Mouse (Mus musculus): ENCODE measurements around the gene Mmd2. TPM values are rescaled to one million over a fixed set of nuclear protein-coding genes. Genes with fewer than 3 reads are reported as not detected.

Gene Mmd2
- total RNA-seq, 4 experiments from 2014 or later: 33.7 to 65.5 (median 38.5) TPM

DNA sequence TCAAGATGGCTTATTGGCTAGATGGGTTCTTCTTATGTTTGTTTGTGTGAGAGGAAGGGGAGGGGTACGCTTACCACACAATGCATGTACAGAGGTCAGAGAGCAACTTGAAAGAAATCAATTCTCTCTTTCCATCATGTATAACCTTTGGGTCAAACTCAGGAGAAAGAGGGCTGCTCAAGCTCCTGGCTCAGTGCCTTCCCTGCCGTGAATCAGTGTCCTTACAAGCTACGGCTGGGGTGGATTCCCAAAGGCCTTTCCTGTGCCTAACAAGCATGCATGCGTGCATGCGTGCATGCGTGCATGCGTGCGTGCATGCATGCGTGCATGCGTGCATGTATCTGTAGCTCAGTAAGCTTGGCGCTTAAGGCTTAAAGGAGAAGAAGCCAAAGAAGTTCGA lies 3.3 kb downstream of the Mmd2 start:
- no peak for DNase-seq

DNA sequence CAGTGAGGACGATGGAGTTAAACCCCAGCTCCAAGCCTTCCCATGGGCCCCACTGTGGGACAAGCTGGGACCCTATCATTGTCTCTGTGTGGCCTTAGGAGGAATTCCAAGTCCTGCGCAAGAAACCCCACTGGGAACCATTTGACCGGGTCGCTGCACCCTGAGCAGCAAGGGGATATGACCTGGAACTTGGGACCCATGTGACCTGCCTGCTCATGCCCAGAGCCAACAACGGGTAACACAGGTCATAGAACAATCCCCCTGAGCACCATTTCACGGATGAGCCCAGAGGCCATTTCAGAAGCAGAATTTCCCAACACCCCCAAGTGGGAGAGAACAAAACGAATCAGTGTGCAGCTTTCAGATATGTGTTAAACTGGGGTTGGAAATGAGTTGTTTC lies 4.2 kb downstream of the Mmd2 start:
- no peak for DNase-seq

DNA sequence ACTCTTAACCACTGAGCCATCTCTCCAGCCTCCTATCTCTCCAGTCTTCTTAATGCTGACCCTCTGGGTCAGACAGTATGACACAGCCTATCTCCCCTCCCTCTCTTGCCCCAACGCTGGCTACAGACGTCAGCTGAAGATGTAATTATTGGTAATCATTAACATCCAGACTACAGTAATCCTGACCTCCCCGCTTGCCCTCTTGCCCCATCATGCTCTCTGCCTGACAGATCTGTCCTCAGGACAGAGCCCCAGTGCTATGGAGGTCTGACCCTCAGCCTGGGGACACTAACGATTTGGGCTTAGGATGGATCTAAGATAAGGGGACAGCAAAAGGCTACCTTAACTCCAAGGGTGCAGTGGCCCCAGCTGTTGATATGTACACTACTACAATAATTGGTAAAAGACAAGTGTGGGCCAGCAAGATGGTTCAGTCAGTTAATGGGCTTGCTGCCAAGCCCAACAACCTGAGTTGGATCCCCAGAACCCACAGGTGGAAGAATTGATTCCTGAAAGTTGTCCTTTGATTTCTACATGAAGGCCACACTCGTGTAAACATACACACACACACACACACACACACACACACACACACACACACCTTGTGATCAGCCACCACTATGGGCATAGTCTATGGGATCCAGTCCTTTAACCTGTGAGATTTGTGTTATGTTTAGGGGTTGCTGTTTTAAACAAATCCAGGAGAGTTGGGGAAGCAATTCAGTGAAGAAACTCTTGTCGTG lies 10.8 kb downstream of the Mmd2 start:
- no peak for DNase-seq

DNA sequence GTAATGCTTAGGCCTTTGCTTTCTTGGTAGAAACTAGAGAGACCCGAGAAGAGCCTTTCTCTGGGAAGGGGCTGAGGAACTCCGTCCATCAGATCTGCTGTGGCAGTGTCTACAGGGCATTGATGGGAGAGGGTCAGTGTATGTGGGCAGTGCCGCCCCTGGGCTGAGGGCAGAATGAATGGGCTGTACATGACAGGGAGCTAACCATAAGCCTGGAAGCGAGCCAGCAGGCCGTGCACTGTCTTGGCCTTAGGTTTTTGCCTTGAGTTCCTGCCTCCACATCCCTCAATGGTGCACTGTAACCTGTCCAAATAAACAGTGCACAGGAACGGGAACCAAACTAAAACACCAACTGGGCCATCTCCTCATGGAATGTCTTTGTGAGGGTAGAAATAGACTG lies 11.9 kb downstream of the Mmd2 start:
- no peak for DNase-seq

DNA sequence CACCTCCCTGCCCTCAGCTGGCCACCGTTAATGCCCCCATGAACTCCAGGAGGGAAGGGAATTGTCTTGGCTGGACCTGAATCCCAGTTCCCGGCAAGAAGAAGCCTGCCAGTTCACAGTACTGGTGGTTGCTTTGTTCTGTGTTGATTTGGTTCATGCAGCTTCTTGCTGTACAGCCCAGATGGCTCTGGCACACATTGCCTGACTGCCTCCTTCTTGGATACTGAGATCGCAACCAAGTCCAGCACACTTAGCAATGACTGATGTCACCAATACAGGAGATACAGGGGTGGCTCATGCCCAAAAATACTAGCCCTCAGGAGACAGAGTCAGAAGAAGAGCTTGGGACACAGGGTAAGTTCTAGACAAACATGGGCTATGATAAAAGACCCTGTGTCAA lies 12.9 kb downstream of the Mmd2 start:
- no peak for DNase-seq

DNA sequence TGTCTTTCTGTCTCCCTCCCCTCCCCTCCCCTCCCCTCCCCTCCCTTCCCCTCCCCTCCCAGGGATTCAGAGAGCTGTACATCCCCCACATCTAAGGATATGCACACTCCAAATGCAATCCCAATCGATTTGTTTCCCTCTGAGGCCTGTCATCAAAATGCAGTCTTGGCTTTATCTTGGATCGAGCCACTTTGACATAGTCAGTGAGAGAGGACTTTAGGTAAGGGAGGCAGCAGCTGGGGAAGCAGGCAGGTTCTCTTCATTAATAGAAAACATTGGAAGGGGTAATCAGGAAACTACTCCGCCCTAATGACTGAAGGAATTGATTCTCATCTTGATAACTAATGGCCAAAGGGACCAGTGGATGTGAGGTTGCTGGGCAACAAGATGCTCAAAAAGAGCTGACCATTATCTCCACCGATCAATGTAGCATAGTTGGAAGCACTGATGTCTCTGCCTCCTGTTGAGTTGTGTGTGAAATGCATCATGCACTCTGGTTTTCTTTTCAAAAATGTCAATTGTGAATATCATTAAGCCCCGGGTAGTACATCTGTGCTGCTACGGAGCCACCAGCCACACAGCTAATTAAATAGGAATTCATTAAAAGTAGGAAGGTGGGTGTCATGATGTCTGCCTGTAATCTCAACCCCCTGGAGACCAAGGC lies 17.5 kb downstream of the Mmd2 start:
- DNase-seq: no peak

DNA sequence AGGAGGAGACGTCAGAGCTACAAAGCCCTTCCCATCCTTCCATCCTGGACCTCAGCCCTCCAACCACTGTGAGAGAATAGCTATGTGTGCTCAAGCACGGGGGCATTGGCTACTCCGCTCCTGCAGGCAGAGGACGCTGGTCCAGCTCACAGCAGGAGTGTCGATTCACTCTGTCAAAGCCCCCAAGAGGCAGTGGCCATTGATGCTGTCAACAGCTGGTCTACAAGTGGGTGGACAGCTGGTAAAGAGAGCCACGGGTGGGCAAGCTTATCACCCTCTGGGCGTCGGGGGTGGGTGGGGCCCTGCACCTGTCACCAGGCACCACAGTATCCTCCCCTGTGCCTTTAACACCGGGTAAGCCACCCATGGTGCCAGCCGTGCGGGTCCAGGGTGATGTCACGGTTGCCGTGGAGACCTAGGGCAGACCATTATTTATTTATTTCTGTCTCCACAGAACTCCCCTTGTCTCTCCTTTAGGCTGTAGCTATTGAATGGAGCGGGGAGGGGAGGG lies 24.9 kb downstream of the Mmd2 start:
- DNase-seq: no peak

DNA sequence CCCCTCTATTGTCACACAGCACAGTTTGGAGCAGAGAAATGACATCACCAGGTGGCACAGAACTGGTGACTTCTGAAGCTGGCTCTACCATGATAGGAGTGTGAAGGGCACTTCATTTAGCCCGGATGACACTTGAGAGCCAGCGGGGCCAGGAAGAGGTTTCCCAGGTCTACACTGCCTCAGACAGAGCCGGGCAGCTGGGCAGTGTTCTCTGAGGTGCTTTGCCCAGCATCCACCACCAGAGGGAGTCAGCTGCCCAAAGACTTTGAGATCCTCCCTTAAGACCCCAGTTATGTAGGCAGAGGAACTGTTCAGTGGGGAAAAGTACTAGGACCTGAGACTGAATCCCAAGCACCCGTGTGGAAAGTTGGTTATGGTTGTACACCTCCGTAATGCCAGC lies 27.1 kb downstream of the Mmd2 start:
- DNase-seq: no peak

DNA sequence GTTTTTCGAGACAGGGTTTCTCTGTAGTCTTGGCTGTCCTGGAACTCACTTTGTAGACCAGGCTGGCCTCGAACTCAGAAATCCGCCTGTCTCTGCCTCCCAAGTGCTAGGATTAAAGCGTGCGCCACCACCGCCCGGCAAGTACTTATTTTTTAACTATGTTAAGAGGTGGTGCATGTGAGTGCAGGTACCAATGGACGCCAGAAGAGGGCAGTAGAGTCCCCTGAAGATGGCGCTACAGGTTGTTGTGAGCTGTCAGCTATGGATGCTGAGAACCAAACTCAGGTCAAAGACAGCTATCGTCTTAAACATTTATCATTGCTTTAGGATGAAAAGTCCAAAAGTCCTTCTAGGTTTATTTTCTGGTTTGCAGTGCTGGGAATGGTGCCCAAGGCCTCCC lies 30.4 kb downstream of the Mmd2 start:
- no peak for DNase-seq

DNA sequence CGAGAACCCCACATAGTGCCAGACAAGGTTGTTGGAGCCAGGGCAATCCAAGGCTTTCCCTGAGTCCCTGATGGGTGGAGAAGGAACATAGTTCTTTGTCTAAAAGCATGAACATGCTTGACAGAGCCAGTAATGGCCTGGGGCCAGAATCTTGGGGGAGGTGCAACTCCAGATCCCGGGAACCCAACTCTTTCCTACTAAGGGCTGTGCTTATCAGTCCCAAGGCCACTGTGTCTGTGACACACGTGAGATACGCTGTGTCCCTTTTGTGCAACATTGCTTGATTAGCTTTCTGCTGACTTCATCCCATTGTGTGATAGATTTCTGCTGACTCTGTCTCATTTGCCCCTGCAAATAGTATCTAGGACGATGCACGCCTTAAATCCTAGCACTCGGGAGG lies 31.8 kb downstream of the Mmd2 start:
- DNase-seq: peak; percentile 83

DNA sequence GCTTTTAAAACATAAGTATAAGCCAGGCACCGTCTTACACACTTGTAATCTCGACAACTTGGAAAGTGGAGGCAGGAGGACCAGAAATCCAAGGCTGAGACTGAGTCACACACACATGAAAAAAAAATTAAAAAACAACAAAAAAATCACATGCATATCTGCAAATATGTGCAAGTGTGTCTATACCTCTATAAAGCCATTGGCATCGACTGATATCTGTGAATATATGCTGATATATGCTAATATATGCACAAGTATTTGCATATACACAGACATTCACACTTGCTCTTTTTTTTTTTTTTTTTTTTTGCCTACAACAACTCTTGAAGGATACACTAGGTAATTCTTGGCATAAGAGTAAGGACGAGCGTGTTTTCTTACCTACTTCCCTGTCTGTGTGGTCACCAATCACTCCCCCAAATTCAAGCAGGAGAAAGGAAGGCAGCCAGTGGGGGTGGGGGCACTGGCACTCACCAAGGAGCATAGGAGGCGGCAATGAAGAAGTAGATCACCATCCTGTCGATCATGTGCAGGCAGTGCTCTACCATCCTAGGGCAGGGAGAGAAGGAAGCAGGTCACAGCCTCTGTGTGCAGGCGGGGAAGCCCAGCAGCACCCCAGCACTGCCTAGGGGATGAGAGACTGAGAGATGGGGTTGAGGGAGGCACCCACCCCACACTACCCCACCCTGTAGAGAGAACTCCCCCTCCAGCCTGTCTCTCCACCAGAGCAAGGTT lies 34.1 kb downstream of the Mmd2 start:
- DNase-seq: no peak

DNA sequence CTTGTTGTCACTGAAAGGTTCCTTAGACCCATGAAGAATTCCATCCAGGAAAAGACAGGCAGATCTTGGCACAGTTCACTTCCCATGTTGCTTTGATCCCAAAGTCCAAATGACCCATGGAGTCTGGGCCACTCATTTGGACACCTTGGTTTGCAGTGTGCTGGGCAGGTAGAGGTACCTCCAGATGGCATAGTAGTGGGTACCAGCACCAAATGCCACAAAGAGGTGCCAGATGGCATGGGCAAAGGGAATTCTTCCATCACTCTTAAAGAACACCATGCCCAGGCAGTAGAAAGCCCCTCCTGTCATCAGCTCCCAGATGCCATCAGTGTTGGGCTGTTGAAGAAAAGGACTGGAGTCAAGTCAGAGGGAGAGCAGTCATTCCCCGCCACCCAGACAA lies 44.0 kb downstream of the Mmd2 start:
- DNase-seq: no peak

DNA sequence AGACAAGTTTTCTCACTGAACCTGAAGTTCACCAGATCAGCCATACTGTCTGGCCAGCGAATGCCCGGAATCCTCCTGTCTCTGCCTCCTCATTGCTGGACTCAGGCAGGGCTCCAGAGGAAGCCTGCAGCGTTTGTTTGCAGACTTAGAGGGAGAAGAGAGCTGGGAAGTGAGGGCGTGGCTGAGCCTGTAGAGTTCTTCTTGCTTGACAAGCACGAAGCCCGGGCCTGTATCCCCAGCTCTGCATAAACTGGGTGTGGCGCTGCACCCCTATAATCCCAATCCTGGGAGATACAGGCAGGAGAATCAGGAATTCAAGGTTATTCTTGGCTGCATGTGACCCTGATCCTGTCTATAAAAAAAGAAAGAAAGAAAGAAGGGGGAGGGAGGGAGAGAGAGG lies 48.3 kb downstream of the Mmd2 start:
- DNase-seq: no peak

DNA sequence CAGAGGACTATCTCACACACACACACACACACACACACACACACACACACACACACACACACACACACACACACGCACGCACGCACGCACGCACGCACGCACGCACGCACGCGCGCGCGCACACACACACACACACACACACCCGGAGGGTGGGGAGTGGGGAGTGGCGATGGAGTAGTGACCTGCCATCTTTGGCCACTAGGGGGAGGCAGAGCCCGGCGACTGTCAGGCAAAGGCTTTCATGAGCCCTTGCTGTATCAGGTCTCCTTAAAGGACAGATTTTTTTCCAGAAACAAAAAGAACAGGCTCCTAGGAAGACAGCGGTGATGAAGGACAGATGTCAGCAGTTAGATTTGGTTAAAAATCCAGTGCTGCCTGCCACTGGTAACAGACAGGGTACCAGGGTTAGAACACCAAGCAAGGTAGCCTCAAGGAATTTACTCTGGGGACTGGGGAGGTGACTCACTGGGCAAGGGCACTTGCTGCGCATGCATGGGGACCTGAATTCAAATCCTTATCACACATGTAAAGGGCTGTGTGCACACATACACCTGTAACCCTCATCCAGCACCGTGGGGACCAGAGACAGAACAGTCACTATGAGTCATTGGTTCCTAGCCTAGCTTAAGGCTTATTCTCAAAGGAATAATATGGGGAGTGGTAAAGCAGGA lies 51.1 kb downstream of the Mmd2 start:
- peak; percentile 69 for DNase-seq

DNA sequence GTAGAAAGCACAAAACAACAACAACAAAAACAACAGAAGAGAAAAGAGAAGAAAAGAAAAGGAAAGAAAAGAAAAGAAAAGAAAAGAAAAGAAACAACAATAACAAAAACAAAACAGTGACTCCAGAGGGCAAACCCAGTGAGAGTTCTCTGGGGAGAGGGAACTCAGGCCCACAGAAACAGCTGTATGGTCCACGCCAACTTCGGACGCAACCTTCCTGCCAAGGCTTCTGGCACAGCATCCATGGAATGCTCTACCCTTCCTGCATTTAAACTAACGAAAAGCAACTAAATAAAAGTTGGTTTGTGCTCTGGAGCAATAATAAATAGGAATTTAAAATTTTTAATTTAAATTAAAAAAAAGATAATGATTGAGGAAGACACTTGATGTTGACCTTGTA lies 51.9 kb downstream of the Mmd2 start:
- no peak for DNase-seq

DNA sequence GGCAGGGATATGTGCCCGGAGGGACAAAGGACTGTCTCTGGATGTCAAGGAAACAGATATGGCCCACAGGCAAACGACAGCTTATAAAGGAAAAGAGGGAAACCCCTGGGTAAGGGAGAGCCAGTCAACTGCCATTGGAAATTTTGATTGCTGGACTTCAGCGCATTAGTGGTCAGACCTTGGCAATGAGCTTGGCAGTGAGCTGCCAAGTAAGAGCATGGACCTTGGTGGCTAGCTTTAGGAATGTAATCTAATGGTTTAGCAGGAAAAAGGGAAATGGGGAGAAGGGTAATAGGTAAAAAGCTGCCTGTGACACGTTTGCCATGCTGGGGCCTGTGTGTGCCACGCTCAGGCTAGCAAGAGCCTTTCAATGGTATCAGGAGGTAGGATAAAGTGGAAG lies 52.7 kb downstream of the Mmd2 start:
- peak; percentile 54 for DNase-seq

DNA sequence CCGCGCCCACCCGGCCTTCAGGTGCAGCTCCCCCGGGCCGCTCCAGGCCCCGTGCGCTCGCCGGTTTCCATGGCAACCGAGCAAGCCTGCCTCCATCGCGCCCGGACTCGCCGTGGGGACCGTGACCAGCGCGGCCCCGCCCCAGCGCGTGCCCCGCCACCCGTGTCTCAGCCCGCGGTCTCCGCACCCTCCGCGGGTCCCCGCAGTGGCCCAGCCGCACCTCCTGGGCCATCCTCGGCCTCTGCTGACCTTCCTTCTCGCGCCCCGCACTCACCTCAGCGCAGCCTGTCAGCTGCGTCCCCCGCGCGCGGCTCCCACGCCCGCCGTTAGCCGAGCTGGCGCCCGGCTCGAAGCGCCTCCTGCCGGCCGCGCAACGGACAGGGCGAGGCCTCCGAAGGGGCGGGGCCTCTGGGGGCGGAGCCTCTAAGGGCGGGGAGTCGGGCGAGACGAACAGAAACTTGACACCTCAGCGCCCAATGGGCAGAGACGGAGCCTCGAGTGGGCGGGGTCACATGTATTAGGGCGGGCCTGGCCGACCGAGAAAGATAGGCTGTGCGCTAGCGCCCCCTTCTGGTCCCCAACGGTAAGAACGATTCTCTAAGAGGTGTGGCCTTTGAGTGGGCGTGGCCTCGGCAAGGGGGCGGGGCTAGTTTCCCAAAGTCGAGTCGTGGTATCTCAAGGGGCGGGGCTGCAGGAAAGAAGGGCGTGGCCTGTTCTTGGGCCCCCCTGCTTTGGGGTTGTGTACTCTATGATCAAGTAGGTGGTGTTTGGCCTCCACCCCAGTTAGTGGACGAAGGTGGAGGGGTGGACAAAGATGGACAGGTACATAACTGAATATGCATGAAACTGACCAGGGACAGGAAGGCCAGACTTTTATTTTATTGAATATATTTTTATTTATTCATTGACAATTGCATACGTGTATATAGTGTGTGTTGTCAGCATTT lies 57.6 kb downstream of the Mmd2 start, which contains the start of gene Radil:
Gene Radil (minus strand): TSS at position 393 of the 947 bp plus-strand sequence.
- DNase-seq: peak; percentile 95

DNA sequence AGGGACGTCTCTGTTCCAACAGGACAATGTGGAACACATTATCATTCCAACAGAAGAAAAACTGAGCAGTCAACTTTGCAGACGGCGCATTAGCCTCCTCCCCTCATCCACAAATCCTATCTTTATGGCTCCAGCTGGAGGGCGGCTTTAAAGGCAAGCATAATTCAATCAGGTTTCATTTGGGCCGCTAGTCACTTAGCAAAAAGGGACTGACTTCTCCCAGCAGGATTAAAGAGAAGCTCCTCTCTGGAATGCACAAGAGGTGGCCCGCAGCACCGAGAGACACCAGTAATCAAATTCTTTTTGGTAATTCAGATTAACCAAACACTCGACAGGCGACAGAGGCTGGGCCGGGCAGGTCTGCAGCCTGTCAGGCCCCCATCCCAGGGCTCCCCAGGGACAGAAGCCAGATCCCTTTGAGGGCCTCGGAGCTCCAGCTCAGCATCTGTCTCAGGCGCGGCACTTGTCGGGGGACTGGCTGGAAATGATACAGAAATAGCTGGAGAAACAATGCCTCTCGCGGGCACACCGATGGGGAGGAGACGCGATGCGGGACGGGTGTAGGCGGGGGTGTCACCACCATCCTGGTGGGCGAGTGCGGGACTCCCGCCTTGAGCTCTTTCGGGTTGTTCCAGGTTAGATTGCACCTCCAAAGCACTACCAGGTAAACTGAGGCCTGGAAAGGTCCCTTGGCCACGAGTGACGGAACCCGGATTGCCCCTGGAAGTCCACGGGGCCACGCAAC lies 58.5 kb downstream of the Mmd2 start:
- no peak for DNase-seq

DNA sequence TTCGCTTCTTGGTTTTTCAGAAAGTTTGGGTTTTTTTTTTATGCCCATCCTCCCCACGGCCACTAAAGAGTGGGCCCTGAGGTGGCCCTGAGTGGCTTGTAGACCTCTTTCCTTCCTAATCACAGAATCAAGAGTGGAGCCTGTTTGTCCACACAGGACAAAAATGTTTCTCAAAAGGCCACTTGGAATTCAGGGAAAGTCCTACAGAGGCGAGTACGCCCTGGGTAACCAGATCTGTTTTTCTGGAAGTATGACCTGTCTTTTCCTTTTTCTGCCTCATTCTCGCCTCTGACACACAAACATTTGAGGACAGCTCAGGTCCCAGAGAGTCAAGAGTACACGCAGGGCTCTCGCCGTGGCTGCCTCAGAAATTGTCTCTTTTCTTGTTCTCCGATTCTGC lies 59.2 kb downstream of the Mmd2 start:
- no peak for DNase-seq

DNA sequence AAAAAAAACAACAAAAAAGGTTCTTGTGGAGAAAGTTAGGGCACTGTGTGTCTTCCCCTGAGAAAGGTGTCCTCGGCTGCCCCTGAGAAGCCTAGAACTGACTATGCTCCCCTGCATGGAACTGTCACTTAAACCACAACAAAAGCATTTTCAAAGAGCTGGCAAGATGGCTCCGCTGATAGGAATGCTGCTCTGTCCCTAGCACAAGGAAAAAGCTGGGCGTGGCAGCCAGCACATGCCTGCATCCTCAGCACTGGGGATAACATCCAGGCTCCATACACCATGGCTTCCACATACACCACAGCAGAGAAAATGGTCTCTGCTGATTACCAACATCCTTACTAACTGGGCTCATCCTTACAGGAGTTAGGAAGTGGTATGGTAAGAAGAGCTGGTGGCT lies 61.5 kb downstream of the Mmd2 start:
- no peak for DNase-seq

DNA sequence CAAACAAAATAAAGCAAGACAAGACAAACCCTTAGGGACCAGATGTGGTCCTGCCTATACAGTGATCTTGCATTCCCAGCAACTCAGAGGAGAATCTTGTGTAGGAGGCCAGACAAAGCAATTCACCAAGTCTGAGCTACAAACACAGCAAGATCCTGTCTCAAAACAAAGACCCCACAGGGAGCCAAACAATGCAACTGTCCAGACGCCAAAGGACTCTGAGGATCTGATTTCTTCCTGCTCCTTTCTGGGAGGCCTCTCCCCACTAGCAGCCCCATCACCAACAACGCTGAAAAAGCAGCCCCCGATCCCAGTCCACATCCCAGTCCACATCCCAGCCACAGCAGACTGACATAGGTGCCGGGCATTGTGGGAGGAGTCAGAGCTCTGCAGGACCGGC lies 62.3 kb downstream of the Mmd2 start:
- no peak for DNase-seq

Measured in adrenal gland, adult 8-10 months (tissue).